Mouse (Mus musculus) bone marrow macrophage, adult 2 months (primary cell): ENCODE results near the gene Ttc26.

Experiments
- CTCF ChIP-seq: IDR thresholded peaks from 2 replicates; pipeline ENCODE4 v1.5.1; 2012; ENCODE audit warnings: low read depth, mild to moderate bottlenecking, low read length, moderate library complexity
- POLR2A ChIP-seq: IDR thresholded peaks from 2 replicates; pipeline ENCODE4 v1.6.1; 2012; ENCODE audit warnings: mild to moderate bottlenecking, low read depth, low read length, borderline replicate concordance

DNA sequence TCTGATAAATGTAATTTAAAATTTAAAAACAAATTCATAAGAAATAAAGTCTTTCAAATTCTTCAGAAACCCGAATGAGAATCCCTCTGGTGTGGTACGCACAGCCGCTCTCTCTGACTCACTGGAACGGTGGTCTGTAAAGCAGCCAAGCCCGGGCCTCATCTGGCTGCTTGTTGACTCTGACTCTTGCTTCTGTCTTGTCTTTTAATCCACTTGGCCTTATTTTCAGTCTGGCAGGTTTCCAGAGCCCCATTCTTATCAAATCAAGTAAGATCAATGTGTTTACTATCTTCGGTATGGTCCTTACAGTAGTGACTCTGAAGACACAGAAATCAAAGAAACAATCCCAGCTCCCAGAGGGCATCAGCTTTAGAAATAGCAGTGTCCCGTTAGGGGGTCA is 25.4 kb upstream of the Ttc26 start:
- no peak for TF ChIP-seq CTCF
- TF ChIP-seq POLR2A = no peak
